Mouse (Mus musculus): Measurements from ENCODE around the gene Actrt3. TPM values are rescaled to one million over a fixed set of nuclear protein-coding genes. Genes with fewer than 3 reads are reported as not detected.

Actrt3 gene
- total RNA-seq (2021): not detected
- long read RNA-seq, experiment 1: 0 reads
- long read RNA-seq, experiment 2: 0 reads

DNA sequence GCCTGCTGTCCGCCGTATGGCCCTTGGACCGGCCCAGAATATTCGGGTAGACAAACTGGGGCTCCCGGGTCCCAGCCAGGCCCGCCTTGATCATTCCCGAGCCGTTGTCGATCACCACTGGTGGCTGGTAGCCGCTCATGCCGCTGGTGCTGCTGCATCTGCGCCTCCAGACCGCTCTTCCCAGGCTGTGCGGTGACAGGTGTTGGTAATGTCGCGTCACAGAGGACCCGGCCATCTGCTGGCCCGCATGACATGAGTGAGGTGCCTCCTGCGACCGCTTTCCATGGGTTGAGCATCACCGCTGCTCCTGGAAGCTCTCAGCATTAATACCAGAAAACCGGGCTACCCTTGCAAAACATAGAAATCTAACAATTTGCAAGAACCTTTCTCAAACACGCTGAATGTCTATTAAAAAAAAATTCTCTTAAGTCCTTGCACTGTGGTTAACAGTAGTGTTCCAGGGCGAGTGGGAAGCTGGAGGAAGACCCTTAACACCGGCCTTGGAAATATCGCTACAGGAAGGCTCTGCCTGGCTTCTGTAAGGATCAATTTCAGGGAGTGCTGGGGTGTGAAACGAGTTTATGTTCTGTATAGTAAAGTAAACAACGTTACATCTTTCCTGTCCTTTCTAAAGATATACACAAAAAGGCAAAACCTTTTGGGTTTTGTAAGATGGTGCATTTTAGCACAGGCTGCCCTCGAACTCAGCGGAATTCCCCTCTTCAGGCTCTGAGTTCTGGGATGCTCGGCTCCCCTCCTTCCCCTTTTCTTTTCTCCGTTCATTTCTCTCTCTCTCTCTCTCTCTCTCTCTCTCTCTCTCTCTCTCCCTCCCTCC, at the start of gene Actrt3:
Gene Actrt3, minus strand, starts transcription at position 229 of the 835 bp plus-strand sequence.
- DNase-seq (ENCODE audit: low spot score in 2 of 2): no peak

DNA sequence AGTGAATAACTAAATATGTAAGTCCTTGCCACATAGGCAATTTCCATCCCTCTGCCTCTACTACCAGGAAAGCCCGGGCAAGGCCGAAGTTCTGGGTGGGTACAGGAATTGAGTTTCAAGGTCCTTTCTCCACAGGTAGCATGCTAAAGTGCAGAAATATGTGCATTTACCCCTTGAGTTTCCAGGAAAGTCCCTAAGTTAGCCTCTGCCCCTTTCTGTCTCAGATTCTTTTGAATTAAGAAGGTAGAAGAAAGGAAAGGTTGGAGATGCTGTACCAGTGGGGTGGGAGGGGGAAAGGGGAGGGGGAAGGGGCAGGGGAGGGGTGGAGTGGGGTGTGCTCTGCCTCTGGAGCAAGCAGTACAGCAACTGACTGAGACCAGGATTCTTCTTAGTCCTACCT, 48.7 kb upstream of the Actrt3 start:
- no peak for DNase-seq (ENCODE audit: low spot score in 2 of 2)

DNA sequence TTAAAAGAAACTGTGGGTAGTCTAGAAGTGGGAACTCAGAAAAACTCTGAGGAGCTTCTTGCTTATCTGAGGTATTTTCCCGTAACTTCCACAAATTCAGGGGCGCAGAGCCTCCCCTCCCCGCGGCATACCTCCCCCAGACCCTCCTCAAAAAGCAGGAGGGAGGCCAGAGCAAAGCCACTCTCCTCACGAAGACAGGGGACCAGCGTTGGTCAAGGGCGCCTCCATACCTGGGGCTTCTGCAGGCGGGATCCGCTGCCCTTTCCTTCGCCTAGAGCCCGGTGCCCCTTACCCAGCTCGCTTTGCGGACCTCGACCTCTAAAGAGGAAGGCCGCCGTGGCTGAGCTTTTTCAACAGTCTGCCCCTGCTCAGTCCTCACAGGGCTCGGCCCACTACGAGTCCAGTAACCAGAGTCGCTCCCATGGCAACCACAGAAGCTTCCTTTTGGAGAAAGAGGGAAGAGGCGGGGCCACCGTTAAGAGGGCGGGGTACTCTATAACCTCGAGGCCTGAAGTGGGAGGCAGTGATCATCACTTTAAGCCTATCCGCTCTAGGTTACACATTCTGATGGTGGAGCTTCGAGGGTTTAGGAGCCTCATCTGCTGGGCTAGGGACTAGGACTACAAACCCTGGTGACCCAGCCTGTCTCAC, 47.8 kb upstream of the Actrt3 start, which contains the start of gene Lrrc34:
Gene Lrrc34, minus strand, starts transcription at position 430 of the 651 bp plus-strand sequence.
- DNase-seq (ENCODE audit: low spot score in 2 of 2): peak in 1 of 2 experiments; percentile 28

DNA sequence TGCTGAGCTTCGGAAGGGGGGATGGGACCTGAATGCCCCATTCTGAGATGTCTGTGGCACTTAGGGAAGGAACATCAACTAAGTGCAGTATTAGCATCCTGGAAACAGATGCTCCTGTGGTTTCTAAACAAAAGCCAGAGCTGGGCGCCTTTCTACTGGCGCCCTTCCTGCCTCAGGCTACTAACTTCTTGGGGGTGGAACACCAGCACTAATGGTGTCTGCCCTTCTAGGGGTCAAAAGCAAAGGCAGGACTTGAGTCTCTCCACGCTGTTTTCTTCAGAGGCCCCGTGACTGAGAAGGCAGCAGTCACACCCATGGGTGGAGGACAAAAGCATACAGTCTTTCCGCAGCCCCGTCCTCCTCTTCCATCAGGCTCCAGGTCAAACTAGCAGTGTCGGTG, 47.0 kb upstream of the Actrt3 start:
- no peak for DNase-seq (ENCODE audit: low spot score in 2 of 2)

DNA sequence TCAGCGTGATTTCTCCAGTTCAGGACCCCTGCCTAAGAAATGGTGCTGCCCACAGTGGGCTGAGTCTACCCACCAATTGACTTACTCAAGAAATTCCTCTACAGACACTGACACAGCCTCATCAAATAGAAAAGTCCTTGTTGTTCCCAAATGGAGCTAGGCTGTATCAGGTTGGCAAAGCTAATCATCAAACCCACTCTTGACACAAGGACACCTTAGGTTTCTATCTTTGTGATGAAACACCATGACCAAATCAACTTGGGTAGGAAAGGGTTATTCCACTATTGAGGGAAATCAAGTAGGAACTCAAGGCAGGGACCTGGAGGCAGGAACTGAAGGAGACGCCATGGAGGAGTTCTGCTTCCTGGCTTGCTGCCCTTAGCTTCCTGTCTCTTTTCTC, 44.5 kb upstream of the Actrt3 start, which contains the start of gene Lrriq4:
Gene Lrriq4, plus strand, starts transcription at position 301 of the 400 bp plus-strand sequence.
- no peak for DNase-seq (ENCODE audit: low spot score in 2 of 2)

DNA sequence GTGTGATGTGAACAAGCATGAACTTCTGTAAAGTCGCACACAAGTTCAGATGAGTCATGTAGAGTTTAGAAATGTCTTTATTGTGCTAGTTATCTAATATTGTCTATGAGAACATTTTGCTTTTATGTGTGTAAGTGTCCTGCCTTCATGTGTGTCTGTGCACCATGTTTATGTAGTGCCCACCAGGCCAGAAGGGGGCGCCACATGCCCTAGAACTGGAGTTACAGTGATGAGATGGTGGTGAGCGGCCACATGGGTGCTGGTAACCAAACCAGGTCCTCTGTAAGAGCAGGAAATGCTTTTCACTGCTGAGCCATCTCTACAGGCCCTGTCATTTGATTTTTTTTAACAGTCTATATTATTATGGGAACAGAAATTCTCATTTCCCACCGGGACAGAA, 35.9 kb upstream of the Actrt3 start:
- no peak for DNase-seq (ENCODE audit: low spot score in 2 of 2)

DNA sequence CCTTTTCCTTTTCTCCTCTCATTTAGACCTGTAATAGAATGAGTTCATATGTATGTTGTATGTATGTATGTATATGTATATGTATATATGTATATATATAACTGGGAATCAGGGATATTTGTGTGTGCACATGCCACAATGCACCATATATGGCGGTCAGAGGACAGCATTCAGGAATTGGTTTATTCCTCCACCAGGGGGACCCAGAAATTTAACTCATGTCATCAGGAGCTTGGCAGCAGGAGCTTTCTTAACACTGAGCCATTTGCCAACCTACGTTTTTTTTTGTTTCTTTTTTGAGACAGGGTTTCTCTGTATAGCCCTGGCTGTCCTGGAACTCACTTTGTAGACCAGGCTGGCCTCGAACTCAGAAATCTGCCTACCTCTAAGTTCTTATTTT, 33.9 kb upstream of the Actrt3 start:
- no peak for DNase-seq (ENCODE audit: low spot score in 2 of 2)

DNA sequence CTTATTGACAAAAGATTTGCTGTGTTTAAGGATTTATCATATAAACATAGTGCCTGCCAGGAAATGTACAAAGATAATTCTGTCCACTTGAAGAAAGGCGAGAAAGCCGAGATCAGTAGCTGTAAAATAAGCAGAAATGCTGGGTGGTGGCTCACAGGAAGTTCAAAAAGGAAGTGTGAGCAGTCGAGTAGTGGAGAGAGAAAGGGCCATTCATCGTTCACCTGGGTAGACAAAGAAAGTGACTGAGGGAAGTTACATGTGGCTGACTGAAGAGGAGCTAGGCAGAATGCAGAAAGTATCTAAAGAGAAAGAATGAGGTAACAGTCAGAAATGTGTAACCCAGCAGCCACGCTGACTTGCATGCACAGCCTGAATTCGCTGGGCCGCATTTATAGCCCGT, 20.4 kb upstream of the Actrt3 start:
- no peak for DNase-seq (ENCODE audit: low spot score in 2 of 2)

DNA sequence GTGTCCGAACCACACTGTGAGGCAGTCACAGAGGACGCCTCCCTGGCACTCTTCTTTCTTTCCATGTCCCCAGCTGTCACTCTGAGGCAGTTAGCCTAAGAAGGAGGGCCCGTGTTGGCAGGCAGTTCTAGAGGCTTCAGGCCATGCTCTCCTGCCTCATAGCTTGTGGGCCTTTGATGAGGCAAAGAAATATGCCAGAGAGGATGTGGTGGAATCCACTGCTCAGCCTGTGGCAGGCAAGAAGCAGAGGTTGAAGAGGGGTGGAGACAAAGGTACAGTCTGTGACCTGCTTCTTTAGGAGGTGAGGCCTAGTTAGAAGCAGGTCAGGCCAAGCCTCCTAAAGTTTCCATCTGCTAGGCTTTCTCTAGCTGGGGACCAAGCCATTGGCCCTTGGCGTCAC, 11.2 kb upstream of the Actrt3 start:
- no peak for DNase-seq (ENCODE audit: low spot score in 2 of 2)

DNA sequence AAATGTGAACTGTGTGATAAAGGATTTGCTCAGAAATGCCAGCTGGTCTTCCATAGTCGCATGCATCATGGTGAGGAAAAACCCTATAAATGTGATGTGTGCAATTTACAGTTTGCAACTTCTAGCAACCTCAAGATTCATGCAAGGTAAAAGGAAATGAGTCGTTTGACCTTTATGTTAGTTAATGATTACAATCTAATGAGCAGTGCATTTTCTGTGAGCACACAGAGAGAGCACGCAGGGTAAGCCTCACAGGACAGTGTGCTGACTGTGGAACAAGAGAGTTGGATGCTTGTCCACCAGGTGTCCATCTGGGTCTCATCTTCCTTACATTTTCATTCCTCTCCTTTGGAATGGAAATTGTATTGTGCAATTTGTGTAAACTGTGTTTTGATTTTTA, 9.3 kb upstream of the Actrt3 start:
- DNase-seq (ENCODE audit: low spot score in 2 of 2): no peak

DNA sequence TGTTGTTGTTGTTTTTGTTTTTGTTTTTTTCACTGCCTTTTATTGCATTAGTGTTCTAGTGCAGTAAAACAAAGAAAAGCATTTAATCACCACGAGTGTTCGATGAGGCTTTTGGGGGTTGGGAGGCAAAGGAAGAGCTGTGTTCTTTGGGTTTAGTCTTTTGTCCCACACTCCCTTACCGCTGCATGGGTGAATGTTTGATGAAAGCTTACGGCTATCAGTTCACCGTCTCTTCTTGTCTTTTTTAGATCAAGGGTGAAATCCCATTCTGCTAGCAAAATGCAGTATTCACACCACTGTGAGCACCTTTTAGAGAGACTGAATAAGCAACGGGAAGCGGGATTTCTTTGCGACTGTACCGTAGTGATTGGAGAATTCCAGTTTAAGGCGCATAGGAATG, 3.5 kb upstream of the Actrt3 start:
- DNase-seq (ENCODE audit: low spot score in 2 of 2): no peak

DNA sequence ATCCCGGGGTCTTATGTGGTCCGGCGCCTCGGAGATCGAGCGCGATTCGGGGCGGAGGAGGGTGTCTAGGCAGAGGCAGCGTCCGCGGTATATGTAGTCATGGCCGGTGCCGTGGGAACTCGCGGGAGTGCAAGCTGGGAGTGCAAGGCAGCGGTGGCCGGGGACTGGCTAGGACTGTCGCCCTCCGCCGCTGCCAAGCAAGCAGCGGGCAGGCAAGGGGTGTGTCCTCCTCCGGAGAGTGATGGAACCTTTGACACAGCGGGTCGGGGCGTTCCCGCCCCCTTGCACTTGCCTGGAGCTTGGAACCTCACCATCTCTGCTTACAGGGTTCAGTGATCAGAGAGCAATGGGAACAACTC, 3.0 kb upstream of the Actrt3 start:
- DNase-seq (ENCODE audit: low spot score in 2 of 2): peak; percentile 49 to 57

DNA sequence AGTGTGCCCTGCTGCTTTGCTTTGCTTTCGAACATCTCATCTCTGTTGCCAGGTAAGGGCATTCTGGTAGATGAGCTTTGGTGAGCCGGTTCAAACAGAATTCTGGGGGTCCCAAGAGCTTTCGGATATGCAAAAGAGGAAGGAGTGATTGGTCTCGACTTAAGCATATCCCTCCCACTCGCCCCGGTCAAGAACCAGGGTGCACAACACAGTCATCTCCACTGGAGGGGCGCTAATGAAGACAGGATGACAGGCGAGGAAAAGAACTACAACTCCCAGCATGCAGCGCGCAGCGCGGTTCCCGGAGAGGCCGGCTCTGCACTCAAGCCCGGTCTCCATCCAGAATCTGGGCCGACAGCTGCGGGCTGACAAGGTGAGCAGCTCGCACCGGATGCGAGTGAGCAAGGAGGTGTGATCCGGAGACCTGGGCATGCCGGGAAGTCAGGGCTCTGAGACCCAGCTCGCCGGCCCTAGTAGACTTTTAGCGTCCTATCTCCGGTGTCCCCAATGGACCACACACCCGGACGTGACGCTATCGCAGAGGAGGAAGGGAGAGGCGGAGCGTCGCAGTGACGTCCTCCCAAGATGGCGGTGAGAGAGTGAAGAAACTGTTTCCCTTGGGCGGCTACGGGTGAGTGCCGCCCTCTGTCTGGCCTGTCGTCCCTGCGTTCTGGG, 2.5 kb upstream of the Actrt3 start, which contains the start of gene Mynn:
Gene Mynn, plus strand, starts transcription at position 1 of the 675 bp plus-strand sequence.
- DNase-seq (ENCODE audit: low spot score in 2 of 2): peak; percentile 76 to 95

DNA sequence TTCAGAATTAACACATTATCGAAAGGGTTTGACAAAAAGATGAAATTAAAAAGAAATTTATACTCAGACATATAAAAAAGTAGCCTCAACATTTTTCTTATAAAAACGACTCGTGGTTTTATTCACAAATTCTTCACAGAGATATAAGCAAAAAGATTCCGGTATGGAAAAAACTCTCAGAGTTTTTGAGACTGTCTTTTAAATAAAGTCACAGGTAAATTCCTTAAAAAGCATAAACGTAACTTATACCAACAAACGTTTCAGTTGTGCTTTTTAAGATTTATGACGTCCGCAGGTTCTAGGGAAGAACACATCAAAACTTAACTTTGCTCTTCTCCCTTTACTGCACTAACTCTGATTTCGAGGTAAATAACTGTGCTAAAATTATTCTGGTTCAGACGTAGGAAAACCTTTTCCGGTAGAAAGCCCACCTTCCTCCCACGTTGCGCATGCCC, 1.9 kb upstream of the Actrt3 start:
- no peak for DNase-seq (ENCODE audit: low spot score in 2 of 2)

DNA sequence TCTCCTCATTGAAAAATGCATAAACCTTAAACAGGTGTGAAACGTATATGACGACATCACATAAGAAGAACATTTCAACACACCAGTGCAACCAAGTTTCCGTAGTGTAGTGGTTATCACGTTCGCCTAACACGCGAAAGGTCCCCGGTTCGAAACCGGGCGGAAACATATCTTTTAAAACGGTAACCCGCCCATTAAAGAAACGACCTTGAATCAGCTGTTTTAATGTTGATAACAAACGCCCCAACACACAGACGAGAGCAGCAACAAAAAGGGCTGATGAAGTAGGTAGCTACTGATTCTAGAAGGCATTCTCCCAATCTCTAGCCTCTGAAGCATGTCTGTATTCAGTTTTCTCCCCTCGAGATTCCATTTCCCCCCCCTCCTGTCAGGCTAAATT, 1.4 kb upstream of the Actrt3 start:
- DNase-seq (ENCODE audit: low spot score in 2 of 2): peak; percentile 55 to 60

DNA sequence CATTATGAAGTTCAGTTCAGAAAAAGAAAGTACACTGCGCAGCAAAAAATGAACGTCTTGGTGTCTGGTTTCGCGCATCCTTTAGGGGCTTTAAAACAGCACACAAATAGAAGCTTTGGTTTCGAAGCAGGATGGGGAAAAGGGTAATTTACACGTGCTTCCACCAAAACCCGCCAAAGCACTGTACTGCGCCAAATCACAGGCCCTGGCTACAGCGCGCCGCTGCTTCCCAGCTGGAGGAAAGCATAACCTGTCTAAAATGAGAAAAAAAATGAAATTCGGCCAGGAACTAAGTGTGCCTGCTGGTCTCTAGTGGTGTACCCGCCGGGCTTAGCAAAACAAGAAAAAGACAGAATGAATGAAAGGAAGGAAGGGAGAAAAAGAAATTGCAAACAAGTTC, 978 bp upstream of the Actrt3 start:
- DNase-seq (ENCODE audit: low spot score in 2 of 2): no peak

DNA sequence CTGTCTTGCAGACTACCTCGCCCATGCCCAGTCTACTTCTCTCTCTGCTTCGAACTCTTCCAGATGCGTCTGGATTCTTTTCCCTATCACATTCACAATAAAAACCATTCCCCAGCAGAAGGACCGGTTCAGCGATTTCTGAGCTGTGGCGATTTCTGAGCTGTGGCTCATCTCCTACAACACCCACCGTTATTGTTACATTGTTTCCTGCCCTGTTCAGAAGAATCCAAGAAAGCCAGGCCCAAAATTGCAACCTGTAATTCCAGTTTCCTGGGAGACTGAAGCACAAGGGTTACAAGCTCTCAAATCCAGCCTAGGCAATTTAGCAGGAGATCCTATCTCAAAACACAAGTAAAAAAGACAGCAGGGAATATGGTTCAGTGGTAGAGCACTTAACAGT, 2.5 kb downstream of the Actrt3 start:
- DNase-seq (ENCODE audit: low spot score in 2 of 2): no peak

DNA sequence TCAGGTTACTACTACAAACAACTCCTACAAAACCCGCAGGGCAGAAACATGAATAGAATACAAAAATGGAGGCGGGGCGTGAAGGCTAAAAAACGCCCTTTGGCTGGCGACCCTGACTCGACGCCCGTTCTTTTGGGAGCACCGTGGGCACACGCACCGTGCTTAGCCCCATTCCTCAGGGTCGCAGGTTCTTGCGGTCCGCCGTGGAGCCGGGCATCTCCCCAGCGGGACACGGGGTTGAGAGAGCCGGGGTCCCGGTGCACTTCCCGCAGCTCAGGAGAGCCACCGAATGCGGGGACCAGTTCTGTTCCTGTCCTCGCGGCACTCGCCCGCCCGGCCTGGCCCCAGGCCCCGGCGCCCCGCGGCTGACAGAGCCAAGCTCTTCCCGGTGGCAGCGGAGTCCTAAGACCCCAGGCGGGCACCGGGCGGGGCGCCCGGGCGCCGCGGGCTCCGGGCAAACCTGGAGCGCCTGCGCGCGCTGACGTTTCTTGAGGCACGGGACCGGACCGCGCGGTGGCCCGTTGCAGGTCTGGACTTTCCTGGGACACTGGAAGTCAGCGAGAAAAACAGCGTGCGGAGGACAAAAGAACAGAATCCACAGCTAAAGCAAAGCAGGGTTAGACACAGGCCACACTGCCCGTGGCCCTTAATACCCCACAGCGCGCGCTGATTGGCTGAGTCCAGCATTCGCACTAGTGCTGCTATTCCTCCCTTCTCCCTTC, 4.5 kb downstream of the Actrt3 start:
- DNase-seq (ENCODE audit: low spot score in 2 of 2): peak in 1 of 2 experiments; percentile 4

DNA sequence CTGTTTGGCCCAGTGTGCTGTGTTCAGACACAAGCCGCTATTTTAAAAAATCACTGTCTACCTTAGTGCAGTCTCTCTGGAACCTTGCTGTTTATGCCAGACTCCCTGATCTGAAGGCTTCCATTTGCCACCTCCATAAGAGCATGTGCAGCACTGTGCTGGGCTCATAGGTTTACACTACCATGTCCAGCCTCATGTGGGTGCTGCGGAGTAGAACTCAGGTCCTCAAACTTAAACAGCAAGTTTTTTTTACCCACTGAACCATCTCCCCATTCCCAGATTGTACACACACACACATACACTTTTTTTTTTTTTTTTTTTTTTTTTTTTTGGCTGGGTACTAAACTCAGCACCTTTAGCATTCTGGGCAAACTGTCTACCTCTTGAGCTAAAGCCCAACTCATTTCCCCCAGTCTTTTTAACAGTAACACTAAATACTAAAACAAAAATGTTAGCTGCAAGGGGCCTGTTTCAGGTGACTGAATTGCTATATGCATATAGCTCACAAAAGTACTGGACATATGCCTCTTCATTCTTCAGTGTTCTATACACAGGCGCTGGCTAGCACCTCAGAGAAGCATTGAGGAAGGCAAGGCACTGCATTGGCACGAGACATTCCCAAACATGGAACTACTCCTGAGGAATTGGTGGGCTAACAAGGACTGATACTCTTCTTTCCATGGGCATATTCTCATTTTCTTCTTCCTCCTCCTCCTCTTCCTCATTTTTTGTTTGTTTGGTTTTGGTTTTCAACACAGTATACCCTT, 5.8 kb downstream of the Actrt3 start:
- DNase-seq (ENCODE audit: low spot score in 2 of 2): no peak

DNA sequence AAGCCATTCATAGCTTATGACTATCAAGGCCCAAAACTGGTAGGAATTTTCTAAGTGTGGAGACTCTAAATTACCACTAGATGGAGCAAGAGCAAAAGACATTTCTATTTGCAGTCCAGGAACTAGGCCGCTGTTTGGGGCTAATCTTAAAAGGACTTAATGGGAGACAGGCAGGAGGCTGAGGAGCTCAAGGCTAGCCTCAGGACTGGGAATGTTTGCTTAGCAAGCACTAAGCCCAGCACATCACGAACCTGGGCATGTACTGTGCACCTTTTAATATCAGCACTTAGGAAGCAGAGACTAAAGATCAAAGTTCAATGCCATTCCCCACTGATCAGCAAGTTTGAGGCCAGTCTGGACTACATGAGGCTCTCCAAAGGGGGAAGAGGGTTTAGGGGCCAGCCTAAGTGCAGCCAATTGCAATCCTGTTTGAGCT, 7.3 kb downstream of the Actrt3 start:
- DNase-seq (ENCODE audit: low spot score in 2 of 2): no peak
